Mouse (Mus musculus) midbrain, embryonic 12.5 days (tissue): Measurements from ENCODE around the gene Rpgrip1. TPM values are rescaled to one million over a fixed set of nuclear protein-coding genes. Genes with fewer than 3 reads are reported as not detected.
A peak's percentile ranks its signal among the peaks of the same experiment; 100 is the strongest.

ENCODE experiments used
- ATAC-seq: fragments of 200-750 bp; cut with Nextera tagmentation; 2 replicates; pipeline ENCODE4 v1.8.0; 2017; ENCODE audit warnings: low read depth, moderate TSS enrichment, moderate library complexity; ENCODE audit not compliant: low FRiP score
- H3K27ac ChIP-seq: fragments of 300-500 bp; sonication (generic); replicated peaks from 2 replicates; pipeline ENCODE4 v1.5.1; 2016; ENCODE audit warnings: mild to moderate bottlenecking
- H3K27me3 ChIP-seq: fragments of 300-500 bp; sonication (generic); 2 replicates; pipeline ENCODE4 v1.6.1; 2016; ENCODE audit warnings: mild to moderate bottlenecking
- H3K36me3 ChIP-seq: fragments of 300-500 bp; sonication (generic); 2 replicates; pipeline ENCODE4 v1.6.1; 2016
- H3K4me1 ChIP-seq: fragments of 300-500 bp; sonication (generic); 2 replicates; pipeline ENCODE4 v1.6.1; 2016
- H3K4me2 ChIP-seq: fragments of 300-500 bp; sonication (generic); replicated peaks from 2 replicates; pipeline ENCODE4 v1.6.1; 2016; ENCODE audit warnings: mild to moderate bottlenecking, moderate library complexity
- H3K4me3 ChIP-seq: fragments of 300-500 bp; sonication (generic); 2 replicates; pipeline ENCODE4 v1.5.1; 2016; ENCODE audit warnings: mild to moderate bottlenecking
- H3K9ac ChIP-seq: fragments of 300-500 bp; sonication (generic); replicated peaks from 2 replicates; pipeline ENCODE4 v1.6.1; 2016; ENCODE audit warnings: mild to moderate bottlenecking, moderate library complexity
- H3K9me3 ChIP-seq: fragments of 300-500 bp; sonication (generic); 2 replicates; pipeline ENCODE4 v1.6.1; 2016; ENCODE audit warnings: mild to moderate bottlenecking
- WGBS: fragments of 180-500 bp; shearing (Covaris S2); methylation state at CpG from one replicate; pipeline ENCODE4 v1.1.7; 2016; 5-methylcytosine and 5-hydroxymethylcytosine counted together
- polyA plus RNA-seq: library from polyadenylated mRNA; unstranded; fragments of >200 nt; fragmentation: Nextera tagmentation; extraction: Ambion mirVana; gene quantifications from 2 replicates; pipeline ENCODE4 v1.2.1, GENCODE M21; 2016

Gene Rpgrip1
- polyA plus RNA-seq, 1 experiment from 2014 or later = 62.6 TPM

DNA sequence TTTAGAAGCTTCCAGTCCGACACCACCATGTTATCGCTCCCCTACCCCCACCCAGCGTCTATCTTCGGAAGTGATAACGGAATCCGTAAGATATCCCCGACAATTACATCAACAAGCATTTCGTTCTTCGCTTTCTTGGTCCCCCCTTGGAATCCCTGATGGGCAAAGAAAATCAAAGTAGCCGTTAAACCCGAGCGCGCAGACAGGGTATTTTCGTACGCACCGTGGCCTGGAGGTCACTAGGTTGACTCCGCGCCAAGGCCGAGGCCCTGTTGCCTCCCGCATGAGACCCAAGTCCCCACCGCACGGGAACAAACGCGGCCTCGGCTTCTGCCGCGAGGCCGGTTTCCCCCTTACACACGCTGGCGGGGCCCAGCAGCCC lies 7.0 kb upstream of the Rpgrip1 start:
- Histone ChIP-seq H3K4me1 (peaks cover 25% of the 10 kb centered on the region), H3K4me3 (peak overlapping the region; percentile 93), H3K27me3 (no peaks in the 10 kb centered on the region), H3K9me3 (no peaks in the 10 kb centered on the region), H3K27ac (peak overlapping the region; percentile 96), H3K36me3 (peaks cover 7% of the 10 kb centered on the region), H3K4me2 (peak overlapping the region; percentile 74), H3K9ac (peak overlapping the region; percentile 98)
- WGBS = under 1% methylated on average over 30 of the region's 30 CpGs
- no peak for ATAC-seq

DNA sequence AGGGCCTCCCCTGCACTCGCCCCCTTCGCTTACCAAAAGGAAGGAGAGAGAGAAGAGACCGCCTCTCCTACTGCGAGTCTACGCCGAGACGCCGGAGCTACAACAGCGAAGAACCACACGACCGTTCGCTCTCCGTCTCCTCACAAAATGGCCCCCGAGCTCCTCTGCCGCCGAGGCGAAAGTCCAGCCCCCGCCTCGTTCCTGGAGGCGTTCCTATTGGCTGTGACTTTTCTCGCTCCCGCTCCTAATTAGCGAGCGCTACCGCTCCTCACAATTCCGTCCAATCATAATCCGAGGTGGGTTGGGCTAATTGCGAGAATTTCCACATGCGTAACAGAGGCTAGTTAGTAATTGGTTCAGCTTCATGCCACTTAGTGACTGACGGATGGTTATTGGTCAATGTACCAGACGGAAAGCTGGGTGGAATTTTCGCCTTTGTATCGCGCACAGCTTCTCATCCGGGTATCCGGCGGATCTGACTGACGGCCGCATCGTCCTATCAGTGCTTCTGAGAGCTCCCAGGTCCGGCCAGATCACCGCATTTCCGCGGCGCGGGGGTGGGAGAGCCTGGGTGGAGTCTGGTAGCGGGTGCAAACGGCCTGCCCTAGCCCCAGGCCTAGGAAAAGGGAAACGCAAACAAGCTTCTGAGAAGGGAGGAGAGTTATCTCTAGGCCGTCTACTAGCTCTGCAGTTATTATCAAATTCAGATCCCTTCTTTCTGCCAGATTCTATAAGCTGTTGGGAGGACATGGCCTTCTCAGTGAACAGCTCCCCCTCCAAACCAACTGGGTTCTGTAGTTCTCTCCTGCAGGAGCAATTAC lies 6.4 kb upstream of the Rpgrip1 start, which contains the start of gene Hnrnpc:
Gene Hnrnpc (minus strand): TSS at position 173 of the 821 bp plus-strand sequence.
- WGBS = under 1% methylated on average over 49 of the region's 50 CpGs
- peak within 1 kb of the TSS; percentile 93 for H3K4me3 ChIP-seq

DNA sequence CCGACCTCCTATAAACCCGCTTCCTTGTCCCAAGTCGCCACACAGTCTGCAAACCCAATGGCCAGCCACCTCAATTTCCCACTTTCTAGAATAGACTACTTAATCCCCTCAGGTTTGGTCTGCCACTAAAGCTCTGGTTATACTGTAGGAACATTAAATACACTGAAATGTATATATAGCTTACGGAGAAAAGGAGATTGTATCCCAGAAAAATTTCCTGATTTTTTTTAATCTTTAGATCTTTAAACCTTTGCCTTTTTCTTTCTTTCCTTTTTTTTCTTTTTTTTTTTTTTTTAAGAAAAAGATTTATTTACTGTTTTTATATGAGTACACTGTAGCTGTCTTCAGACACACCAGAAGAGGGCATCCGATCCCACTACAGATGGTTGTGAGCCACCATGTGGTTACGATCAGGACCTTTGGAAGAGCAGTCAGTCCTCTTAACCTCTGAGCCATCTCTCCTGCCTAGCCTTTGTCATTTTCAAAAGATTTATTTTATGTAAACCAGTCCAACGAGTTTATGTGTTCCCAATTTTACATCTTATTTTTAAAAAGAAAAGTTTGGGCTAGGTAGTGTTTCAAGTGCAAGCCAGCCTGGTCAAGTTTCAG lies 5.7 kb upstream of the Rpgrip1 start:
- Histone ChIP-seq H3K9me3 (no peaks in the 10 kb centered on the region), H3K36me3 (peaks cover 7% of the 10 kb centered on the region), H3K9ac (peak overlapping the region; percentile 64), H3K27me3 (no peaks in the 10 kb centered on the region), H3K4me2 (peak overlapping the region; percentile 53), H3K4me1 (peaks cover 22% of the 10 kb centered on the region), H3K4me3 (peak overlapping the region; percentile 38), H3K27ac (peak overlapping the region; percentile 91)
- ATAC-seq = no peak
- 42% methylated on average over 7 of the region's 7 CpGs for WGBS

More for the DNA sequence above, 6.4 kb upstream of the Rpgrip1 start, which contains the start of gene Hnrnpc:
- H3K27ac ChIP-seq = peak within 1 kb of the TSS; percentile 96
- H3K9me3 ChIP-seq = no peaks in the 10 kb centered on the region
- peak; percentile 99 for ATAC-seq
- peak within 1 kb of the TSS; percentile 74 for H3K4me2 ChIP-seq
- peaks cover 25% of the 10 kb centered on the region for H3K4me1 ChIP-seq
- peaks cover 7% of the 10 kb centered on the region for H3K36me3 ChIP-seq
- no peaks in the 10 kb centered on the region for H3K27me3 ChIP-seq
- peak within 1 kb of the TSS; percentile 98 for H3K9ac ChIP-seq

DNA sequence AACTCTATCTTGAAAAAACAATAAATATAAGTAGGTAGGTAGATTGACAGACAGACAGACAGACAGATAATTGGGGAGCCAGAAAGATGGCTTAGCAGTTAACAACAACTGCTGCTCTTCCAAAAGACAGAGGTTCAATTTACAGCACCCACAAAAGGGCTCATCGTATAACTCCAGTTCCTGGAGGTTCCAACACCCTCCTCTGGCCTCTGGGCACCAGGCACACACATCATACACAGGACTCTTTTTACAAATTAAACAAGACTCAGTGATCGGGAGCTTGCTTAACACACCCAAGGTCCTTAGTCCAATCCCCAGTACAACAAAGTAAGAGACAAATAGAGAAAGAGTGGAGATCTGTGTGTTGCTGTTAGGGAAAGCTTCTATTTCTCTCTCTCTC lies 5.2 kb upstream of the Rpgrip1 start:
- no peak overlapping the region for H3K4me3 ChIP-seq
- ATAC-seq = no peak
- peaks cover 7% of the 10 kb centered on the region for H3K36me3 ChIP-seq
- H3K4me2 ChIP-seq = no peak overlapping the region
- H3K27ac ChIP-seq = no peak overlapping the region
- no peaks in the 10 kb centered on the region for H3K27me3 ChIP-seq
- 92% methylated on average over 2 of the region's 2 CpGs for WGBS
- H3K4me1 ChIP-seq = peaks cover 19% of the 10 kb centered on the region
- no peaks in the 10 kb centered on the region for H3K9me3 ChIP-seq
- H3K9ac ChIP-seq = no peak overlapping the region

DNA sequence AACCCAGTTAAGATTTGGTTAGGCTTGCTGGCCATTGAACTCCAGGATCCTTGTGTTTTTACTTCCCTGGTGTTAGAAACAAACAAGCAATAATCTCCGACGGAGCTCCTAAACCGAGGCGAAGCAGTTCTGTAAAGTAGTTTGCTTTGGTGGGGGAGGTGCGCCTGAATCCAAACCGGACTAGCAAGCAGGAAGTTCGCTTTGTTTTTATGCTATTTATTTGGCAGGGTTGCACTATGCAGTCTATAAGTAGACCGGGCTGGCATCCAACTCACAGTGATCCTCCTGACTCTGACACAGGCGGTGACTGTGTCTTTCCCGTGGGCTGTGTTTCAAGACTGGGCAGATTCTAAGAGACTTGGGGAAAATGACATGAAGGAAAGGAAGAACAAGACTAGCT lies 3.8 kb upstream of the Rpgrip1 start:
- ATAC-seq = no peak

DNA sequence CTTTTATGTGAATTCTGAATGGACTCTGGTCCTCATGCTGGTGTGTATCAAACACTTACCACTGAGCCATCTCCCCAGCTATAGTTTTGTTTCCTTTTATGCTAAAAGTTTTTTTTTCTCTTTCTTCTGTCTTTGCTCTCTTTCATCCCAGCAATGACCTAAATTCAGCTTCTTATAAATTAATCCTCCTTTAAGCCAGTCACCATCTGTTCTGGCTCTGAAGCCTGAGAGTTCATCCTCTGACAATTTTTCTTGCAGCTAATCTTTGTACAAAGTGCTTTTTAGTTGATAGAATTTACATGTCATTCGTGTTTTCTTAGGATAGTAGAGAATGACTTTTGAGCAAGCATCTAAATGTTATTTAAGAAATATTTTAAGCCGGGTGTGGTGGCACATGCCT lies 2.5 kb upstream of the Rpgrip1 start:
- H3K27me3 ChIP-seq = no peaks in the 10 kb centered on the region
- H3K36me3 ChIP-seq = no peaks in the 10 kb centered on the region
- no peak overlapping the region for H3K9ac ChIP-seq
- no peak overlapping the region for H3K4me3 ChIP-seq
- H3K9me3 ChIP-seq = no peaks in the 10 kb centered on the region
- ATAC-seq = no peak
- no peaks in the 10 kb centered on the region; the same call in 1 of the 2 replicates for H3K4me1 ChIP-seq
- H3K4me2 ChIP-seq = no peak overlapping the region
- WGBS = 87% methylated on average over 2 of the region's 2 CpGs
- no peak overlapping the region for H3K27ac ChIP-seq

More for the DNA sequence above, 3.8 kb upstream of the Rpgrip1 start:
- Histone ChIP-seq H3K4me3 (no peak overlapping the region), H3K27ac (0 out of 2 replicates have a peak overlapping the region, but pooled peaks have one; percentile 20), H3K9me3 (no peaks in the 10 kb centered on the region), H3K9ac (no peak overlapping the region), H3K4me1 (peaks cover 12% of the 10 kb centered on the region), H3K4me2 (no peak overlapping the region), H3K27me3 (no peaks in the 10 kb centered on the region), H3K36me3 (0 out of 2 replicates have a peak, but pooled peaks cover 3% of the 10 kb centered on the region)
- 34% methylated on average over 10 of the region's 10 CpGs for WGBS

DNA sequence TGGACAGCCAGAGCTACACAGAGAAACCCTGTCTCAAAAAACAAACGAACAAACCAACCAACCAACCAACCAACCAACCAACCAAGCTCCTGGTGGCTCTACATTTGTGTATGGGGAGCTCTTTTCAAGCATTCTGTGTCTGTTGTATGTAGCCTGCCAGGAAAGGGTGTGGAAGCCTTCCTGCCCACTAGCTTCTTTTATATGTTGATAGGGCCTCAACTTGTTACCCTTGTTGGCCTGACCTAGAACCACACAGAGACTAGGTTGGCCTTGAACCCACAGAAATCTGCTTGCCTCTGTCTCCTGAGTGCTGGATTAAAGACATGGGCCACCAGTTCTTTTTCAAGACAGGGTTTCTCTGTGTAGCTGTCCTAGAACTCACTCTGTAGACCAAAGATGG lies 3.6 kb downstream of the Rpgrip1 start:
- no peak overlapping the region for H3K9ac ChIP-seq
- no peak overlapping the region for H3K4me2 ChIP-seq
- H3K36me3 ChIP-seq = no peaks in the 10 kb centered on the region
- 75% methylated on average over 1 of the region's 1 CpGs for WGBS
- no peak overlapping the region for H3K27ac ChIP-seq
- H3K27me3 ChIP-seq = no peaks in the 10 kb centered on the region
- peaks cover 8% of the 10 kb centered on the region for H3K4me1 ChIP-seq
- no peak for ATAC-seq
- no peak overlapping the region for H3K4me3 ChIP-seq
- H3K9me3 ChIP-seq = no peaks in the 10 kb centered on the region

DNA sequence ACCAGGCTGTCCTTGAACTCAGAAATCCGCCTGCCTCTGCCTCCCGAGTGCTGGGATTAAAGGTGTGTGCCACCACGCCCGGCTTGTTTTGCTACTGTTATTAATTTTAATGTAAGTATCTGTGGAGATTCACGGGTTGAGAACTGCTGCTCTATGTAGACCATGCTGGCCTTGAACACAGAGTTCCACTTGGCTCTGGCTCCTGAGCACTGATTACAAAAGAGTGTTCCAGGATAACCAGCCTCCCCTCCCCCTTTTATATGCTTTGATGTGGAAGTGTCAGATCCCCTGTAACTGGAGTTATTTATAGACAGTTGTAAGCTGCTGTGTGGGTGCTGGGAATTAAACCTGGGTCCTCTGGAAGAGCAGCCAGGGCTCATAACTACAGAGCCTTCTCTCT lies 6.7 kb downstream of the Rpgrip1 start:
- H3K9me3 ChIP-seq = no peaks in the 10 kb centered on the region
- no peak for ATAC-seq
- H3K4me1 ChIP-seq = peaks cover 10% of the 10 kb centered on the region
- H3K9ac ChIP-seq = no peak overlapping the region
- H3K27me3 ChIP-seq = 0 out of 2 replicates have a peak, but pooled peaks cover 3% of the 10 kb centered on the region
- no peaks in the 10 kb centered on the region for H3K36me3 ChIP-seq
- no peak overlapping the region for H3K4me3 ChIP-seq
- no peak overlapping the region for H3K27ac ChIP-seq
- H3K4me2 ChIP-seq = no peak overlapping the region
- 96% methylated on average over 5 of the region's 5 CpGs for WGBS

DNA sequence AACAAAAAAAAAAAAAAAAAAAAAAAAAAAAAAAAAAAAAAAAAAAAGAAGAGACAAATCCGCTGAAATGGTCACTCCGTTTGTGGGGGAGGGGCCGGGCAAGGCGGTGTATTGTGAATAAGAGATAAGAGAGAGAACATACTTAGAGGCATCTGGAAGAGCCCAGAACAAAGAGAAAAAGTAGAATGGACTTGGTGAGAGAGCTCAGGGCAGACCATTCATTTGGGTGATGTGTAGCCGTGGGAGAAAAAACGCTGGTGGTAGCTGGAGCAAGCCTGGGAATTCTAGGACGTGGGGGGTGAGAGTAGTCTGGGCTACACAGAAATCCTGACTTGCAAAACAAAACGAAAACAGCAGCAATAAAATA lies 7.9 kb downstream of the Rpgrip1 start:
- ATAC-seq = peak; percentile 8; the same call in 1 of the 2 replicates
- Histone ChIP-seq H3K9ac (no peak overlapping the region), H3K9me3 (no peaks in the 10 kb centered on the region), H3K4me2 (peak overlapping the region; percentile 96), H3K4me3 (peak overlapping the region; percentile 57; the same call in 1 of the 2 replicates), H3K4me1 (peaks cover 10% of the 10 kb centered on the region), H3K36me3 (no peaks in the 10 kb centered on the region), H3K27me3 (0 out of 2 replicates have a peak, but pooled peaks cover 3% of the 10 kb centered on the region), H3K27ac (peak overlapping the region; percentile 75)
- 14% methylated on average over 8 of the region's 8 CpGs for WGBS

DNA sequence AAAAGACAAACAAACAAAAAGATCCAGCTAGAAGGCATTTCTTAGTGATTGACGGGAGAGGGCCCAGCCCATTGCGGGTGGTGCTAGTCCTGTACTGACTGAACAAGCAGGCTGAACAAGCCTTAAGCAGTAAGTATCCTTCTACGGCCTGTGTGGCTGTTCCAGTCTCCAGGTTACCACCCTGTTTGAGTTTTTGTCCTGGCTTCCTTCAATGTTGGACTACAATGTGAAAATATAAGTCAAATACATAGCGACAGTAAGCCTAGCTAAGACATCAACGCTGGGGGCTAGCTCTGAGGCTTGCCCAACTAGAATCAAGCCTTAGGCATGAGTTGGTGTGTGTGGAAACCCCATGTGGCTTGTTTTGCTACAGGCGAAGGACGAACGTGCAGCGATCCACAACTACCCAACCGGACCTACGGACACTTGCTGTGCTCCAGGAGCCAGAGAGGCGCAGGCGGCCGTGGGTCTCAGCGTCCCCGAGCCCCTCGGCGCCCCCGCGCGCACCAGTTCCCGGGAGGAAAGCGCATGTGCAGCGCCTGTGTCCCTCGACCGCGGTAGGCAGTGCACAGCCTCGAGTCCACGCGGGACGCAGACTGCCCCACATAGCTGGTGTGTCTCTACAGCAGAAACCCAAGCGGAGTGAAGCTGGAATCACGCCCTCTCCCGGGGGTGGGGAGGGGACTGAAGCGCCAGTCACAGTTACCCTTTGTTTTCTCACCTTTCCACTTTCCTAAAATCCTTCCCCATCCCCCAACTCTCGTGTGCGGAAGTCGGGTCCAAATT lies 8.5 kb downstream of the Rpgrip1 start:
- H3K9ac ChIP-seq = peak overlapping the region; percentile 69
- WGBS = under 1% methylated on average over 38 of the region's 38 CpGs
- peak; percentile 80 for ATAC-seq

DNA sequence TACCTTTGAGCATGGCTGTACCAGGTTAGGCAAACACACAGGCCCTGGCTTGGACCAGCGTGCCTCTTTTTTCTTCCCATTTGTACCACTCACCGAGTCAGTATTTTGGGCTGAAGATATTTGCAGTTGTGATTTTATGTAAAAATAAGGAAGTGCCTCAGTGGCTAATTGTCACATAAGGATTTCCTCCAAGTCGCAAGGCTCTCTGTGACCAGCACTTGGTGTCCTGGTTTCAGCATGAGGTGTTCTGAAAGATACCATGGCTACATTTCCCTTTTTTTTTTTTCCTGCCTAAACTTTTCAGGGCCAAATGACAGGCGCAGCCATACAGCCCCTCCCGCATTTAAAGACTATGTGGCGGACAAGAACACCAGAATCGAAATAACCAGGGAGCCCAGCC lies 9.7 kb downstream of the Rpgrip1 start:
- no peaks in the 10 kb centered on the region for H3K9me3 ChIP-seq
- H3K9ac ChIP-seq = no peak overlapping the region
- WGBS = 61% methylated on average over 7 of the region's 7 CpGs
- H3K4me1 ChIP-seq = peaks cover 10% of the 10 kb centered on the region
- no peak overlapping the region for H3K4me3 ChIP-seq
- H3K27me3 ChIP-seq = 0 out of 2 replicates have a peak, but pooled peaks cover 3% of the 10 kb centered on the region
- H3K4me2 ChIP-seq = peak overlapping the region; percentile 96
- no peak overlapping the region for H3K27ac ChIP-seq
- H3K36me3 ChIP-seq = no peaks in the 10 kb centered on the region
- no peak for ATAC-seq

More for the DNA sequence above, 8.5 kb downstream of the Rpgrip1 start:
- Histone ChIP-seq H3K4me1 (peaks cover 10% of the 10 kb centered on the region), H3K9me3 (no peaks in the 10 kb centered on the region), H3K4me3 (peak overlapping the region; percentile 57), H3K36me3 (no peaks in the 10 kb centered on the region), H3K27ac (peak overlapping the region; percentile 75), H3K27me3 (0 out of 2 replicates have a peak, but pooled peaks cover 3% of the 10 kb centered on the region), H3K4me2 (peak overlapping the region; percentile 96)
